Mouse (Mus musculus): ENCODE data around the gene 9530003J23Rik.

DNA sequence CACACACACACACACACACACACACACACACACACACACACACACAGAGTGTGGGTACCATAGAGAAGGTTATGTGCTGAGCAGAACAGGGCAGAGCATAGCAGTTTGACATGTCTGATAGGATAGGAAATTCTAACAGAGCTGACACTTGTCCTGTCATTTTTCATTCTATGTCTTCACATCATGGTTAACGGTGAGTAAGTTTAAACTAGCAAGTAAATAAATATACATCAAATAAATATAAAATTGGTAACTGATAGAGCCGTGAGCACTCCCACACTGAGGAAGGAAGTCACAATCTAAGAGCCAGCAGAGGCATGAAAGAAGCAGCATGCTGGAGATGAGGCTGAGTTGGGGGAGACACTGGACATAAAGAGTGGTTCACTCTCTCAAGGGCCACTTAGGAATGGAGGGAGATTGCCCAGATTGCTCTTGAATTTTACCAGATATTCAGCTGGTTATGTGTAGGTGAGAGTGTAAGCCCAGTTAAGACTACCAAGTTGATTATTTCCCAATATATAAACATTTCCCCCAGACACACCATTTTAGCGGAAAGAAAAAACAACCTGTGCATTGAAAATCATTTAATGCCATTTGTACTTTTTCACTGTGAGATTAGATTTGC is 48.8 kb upstream of the 9530003J23Rik start:
- TF ChIP-seq CTCF (IDR thresholded peaks at IDR 0.05) (no peak), EP300 (IDR thresholded peaks at IDR 0.05) (no peak)

Data from lung, postnatal 0 days (tissue).